Mouse (Mus musculus) MEL (cell line): ENCODE data around the gene Npas3. TPM values are rescaled to one million over a fixed set of nuclear protein-coding genes. Genes with fewer than 3 reads are reported as not detected.

Experiments used
- DNase-seq: peaks from one replicate; pipeline ENCODE4 v3.0.0; 2011; ENCODE audit warnings: low read depth, low spot score
- H3K27ac ChIP-seq: 2 replicates; pipeline ENCODE4 v1.5.1; 2012; ENCODE audit warnings: low read depth, mild to moderate bottlenecking, control low read depth, low read length, moderate library complexity; ENCODE audit not compliant: control insufficient read depth
- H3K27me3 ChIP-seq, 2 experiments: fragments of 150-350 bp in 1 of 2; sonication (generic) in 1 of 2; 2 replicates each; pipeline ENCODE4 v1.6.1; 2012; ENCODE audit warnings: low read length in 2 of 2, mild to moderate bottlenecking in 2 of 2, improper control_type of control experiment in 1 of 2, moderate library complexity in 1 of 2; ENCODE audit not compliant: insufficient read depth in 2 of 2, control insufficient read depth in 1 of 2
- H3K36me3 ChIP-seq, 2 experiments: 2 replicates each; pipeline ENCODE4 v1.6.1; 2012 to 2014; ENCODE audit warnings: low read length in 2 of 2, improper control_type of control experiment in 1 of 2, inconsistent platforms in 1 of 2, mild to moderate bottlenecking in 1 of 2; ENCODE audit not compliant: insufficient read depth in 2 of 2, control insufficient read depth in 1 of 2
- H3K4me1 ChIP-seq, 2 experiments: fragments of 150-350 bp in 1 of 2; sonication (generic) in 1 of 2; 2 replicates each; pipeline ENCODE4 v1.6.1; 2012; ENCODE audit warnings: low read length in 2 of 2, improper control_type of control experiment in 1 of 2, mild to moderate bottlenecking in 1 of 2; ENCODE audit not compliant: insufficient read depth in 2 of 2, control insufficient read depth in 1 of 2
- H3K4me3 ChIP-seq, 2 experiments: fragments of 150-350 bp in 1 of 2; sonication (generic) in 1 of 2; 2 replicates each; pipeline ENCODE4 v1.5.1; 2012; ENCODE audit warnings: low read depth in 2 of 2, low read length in 2 of 2, mild to moderate bottlenecking in 2 of 2, moderate library complexity in 2 of 2, control low read depth in 1 of 2, improper control_type of control experiment in 1 of 2; ENCODE audit not compliant: control insufficient read depth in 1 of 2, insufficient read depth in 1 of 2
- H3K79me2 ChIP-seq: 2 replicates; pipeline ENCODE4 v1.6.1; 2012; ENCODE audit warnings: mild to moderate bottlenecking, low read length, moderate library complexity; ENCODE audit not compliant: control insufficient read depth, poor library complexity, insufficient read depth
- H3K9ac ChIP-seq: 2 replicates; pipeline ENCODE4 v1.6.1; 2012; ENCODE audit warnings: low read depth, mild to moderate bottlenecking, control low read depth, low read length, moderate library complexity; ENCODE audit not compliant: control insufficient read depth, poor library complexity, severe bottlenecking
- H3K9me3 ChIP-seq: fragments of 150-350 bp; sonication (generic); replicated peaks from 2 replicates; pipeline ENCODE4 v1.6.1; 2012; ENCODE audit warnings: mild to moderate bottlenecking, low read length, improper control_type of control experiment, moderate library complexity; ENCODE audit not compliant: insufficient read depth
- BHLHE40 ChIP-seq: IDR thresholded peaks from 2 replicates; pipeline ENCODE4 v1.6.1; 2012; ENCODE audit warnings: low read depth, mild to moderate bottlenecking, inconsistent platforms, low read length, improper control_type of control experiment, borderline replicate concordance
- CHD2 ChIP-seq: IDR thresholded peaks from 2 replicates; pipeline ENCODE4 v1.6.1; 2011; ENCODE audit warnings: low read length, improper control_type of control experiment
- CTCF ChIP-seq, 3 experiments: IDR thresholded peaks in 2 of 3; conservative IDR thresholded peaks in 1 of 3; 2 replicates each; pipeline ENCODE4 v1.5.1; 2011 to 2012; ENCODE audit warnings: low read length in 3 of 3, low read depth in 2 of 3, mild to moderate bottlenecking in 2 of 3, improper control_type of control experiment in 1 of 3, inconsistent platforms in 1 of 3, mixed read lengths in 1 of 3, moderate library complexity in 1 of 3; ENCODE audit not compliant: control insufficient read depth in 1 of 3, insufficient read depth in 1 of 3, poor library complexity in 1 of 3, severe bottlenecking in 1 of 3
- ETS1 ChIP-seq: IDR thresholded peaks from 2 replicates; pipeline ENCODE4 v1.6.1; 2012; ENCODE audit warnings: low read depth, mild to moderate bottlenecking, inconsistent platforms, low read length, improper control_type of control experiment, moderate library complexity
- GATA1 ChIP-seq: IDR thresholded peaks from 2 replicates; pipeline ENCODE4 v1.6.1; 2011; ENCODE audit warnings: low read depth, low read length, improper control_type of control experiment
- HCFC1 ChIP-seq: IDR thresholded peaks from 2 replicates; pipeline ENCODE4 v1.6.1; 2012; ENCODE audit warnings: low read depth, mild to moderate bottlenecking, inconsistent platforms, low read length, improper control_type of control experiment, moderate library complexity
- MAFK ChIP-seq: IDR thresholded peaks from 2 replicates; pipeline ENCODE4 v1.6.1; 2011; ENCODE audit warnings: low read depth, mild to moderate bottlenecking, low read length, improper control_type of control experiment, borderline replicate concordance
- MAZ ChIP-seq: IDR thresholded peaks from 2 replicates; pipeline ENCODE4 v1.6.1; 2012; ENCODE audit warnings: low read depth, mild to moderate bottlenecking, inconsistent platforms, low read length, improper control_type of control experiment
- MEF2A ChIP-seq: IDR thresholded peaks from 2 replicates; pipeline ENCODE4 v1.6.1; 2014; ENCODE audit warnings: low read depth, mild to moderate bottlenecking, inconsistent platforms, low read length, improper control_type of control experiment; ENCODE audit not compliant: poor library complexity, insufficient replicate concordance, severe bottlenecking; ENCODE audit errors: extremely low read depth
- MYB ChIP-seq: IDR thresholded peaks from 2 replicates; pipeline ENCODE4 v1.6.1; 2011; ENCODE audit warnings: mild to moderate bottlenecking, low read depth, low read length, improper control_type of control experiment
- MYC ChIP-seq: IDR thresholded peaks from 2 replicates; pipeline ENCODE4 v1.6.1; 2011; ENCODE audit warnings: low read depth, mild to moderate bottlenecking, low read length, improper control_type of control experiment, moderate library complexity
- POLR2A ChIP-seq, 2 experiments: IDR thresholded peaks; 2 replicates each; pipeline ENCODE4 v1.6.1; 2011 to 2012; ENCODE audit warnings: low read length in 2 of 2, mild to moderate bottlenecking in 2 of 2, control low read depth in 1 of 2, improper control_type of control experiment in 1 of 2, low read depth in 1 of 2, moderate library complexity in 1 of 2; ENCODE audit not compliant: control insufficient read depth in 1 of 2, insufficient read depth in 1 of 2, poor library complexity in 1 of 2
- POLR2AphosphoS2 ChIP-seq: IDR thresholded peaks from 2 replicates; pipeline ENCODE4 v1.6.1; 2011; ENCODE audit warnings: low read length, improper control_type of control experiment
- POLR2AphosphoS5 ChIP-seq: IDR thresholded peaks from 2 replicates; pipeline ENCODE4 v1.6.1; 2012; ENCODE audit warnings: low read depth, borderline replicate concordance, mild to moderate bottlenecking, inconsistent platforms, low read length, moderate library complexity, mixed read lengths
- SIN3A ChIP-seq: IDR thresholded peaks from 2 replicates; pipeline ENCODE4 v1.6.1; 2012; ENCODE audit warnings: low read length, improper control_type of control experiment, inconsistent platforms
- SMC3 ChIP-seq: IDR thresholded peaks from 2 replicates; pipeline ENCODE4 v1.6.1; 2011; ENCODE audit warnings: low read depth, low read length, improper control_type of control experiment
- TCF12 ChIP-seq: IDR thresholded peaks from 2 replicates; pipeline ENCODE4 v1.6.1; 2014; ENCODE audit warnings: low read depth, mild to moderate bottlenecking, inconsistent platforms, low read length, improper control_type of control experiment, moderate library complexity
- UBTF ChIP-seq: IDR thresholded peaks from 2 replicates; pipeline ENCODE4 v1.6.1; 2012; ENCODE audit warnings: low read depth, mild to moderate bottlenecking, inconsistent platforms, low read length, improper control_type of control experiment, moderate library complexity, borderline replicate concordance; ENCODE audit not compliant: insufficient read depth
- USF1 ChIP-seq: IDR thresholded peaks from 2 replicates; pipeline ENCODE4 v1.6.1; 2014; ENCODE audit warnings: low read depth, mild to moderate bottlenecking, inconsistent platforms, low read length, improper control_type of control experiment, moderate library complexity
- USF2 ChIP-seq, 2 experiments: IDR thresholded peaks; 2 replicates each; pipeline ENCODE4 v1.6.1; 2011 to 2012; ENCODE audit warnings: improper control_type of control experiment in 2 of 2, low read length in 2 of 2, borderline replicate concordance in 1 of 2, inconsistent platforms in 1 of 2, low read depth in 1 of 2, mild to moderate bottlenecking in 1 of 2; ENCODE audit not compliant: insufficient read depth in 1 of 2
- ZKSCAN1 ChIP-seq: IDR thresholded peaks from 2 replicates; pipeline ENCODE4 v1.6.1; 2012; ENCODE audit warnings: low read depth, mild to moderate bottlenecking, inconsistent platforms, low read length, improper control_type of control experiment, moderate library complexity
- ZMIZ1 ChIP-seq: IDR thresholded peaks from 2 replicates; pipeline ENCODE4 v1.6.1; 2012; ENCODE audit warnings: low read depth, mild to moderate bottlenecking, inconsistent platforms, low read length, improper control_type of control experiment, moderate library complexity
- ZNF384 ChIP-seq: IDR thresholded peaks from 2 replicates; pipeline ENCODE4 v1.6.1; 2012; ENCODE audit warnings: low read depth, mild to moderate bottlenecking, inconsistent platforms, low read length, improper control_type of control experiment
- polyA plus RNA-seq, 2 experiments: library from polyadenylated mRNA; stranded (reverse) in 1 of 2; unstranded in 1 of 2; fragments of >175 nt in 1 of 2; fragments of >200 nt in 1 of 2; gene quantifications; 2 replicates each; pipeline versions ENCODE4 v1.2.1 to v1.2.4; 2012; ENCODE audit warnings: low replicate concordance in 2 of 2, low read depth in 1 of 2; ENCODE audit not compliant: insufficient read length in 2 of 2, insufficient read depth in 1 of 2, missing spikeins in 1 of 2
- total RNA-seq: library from RNA; depleted of rRNA; stranded (reverse); fragments of 300-350 nt; gene quantifications from 2 replicates; pipeline ENCODE4 v1.2.3, GENCODE M21; 2012

Npas3 gene
- total and polyA plus RNA-seq, 3 experiments, result not detected

DNA sequence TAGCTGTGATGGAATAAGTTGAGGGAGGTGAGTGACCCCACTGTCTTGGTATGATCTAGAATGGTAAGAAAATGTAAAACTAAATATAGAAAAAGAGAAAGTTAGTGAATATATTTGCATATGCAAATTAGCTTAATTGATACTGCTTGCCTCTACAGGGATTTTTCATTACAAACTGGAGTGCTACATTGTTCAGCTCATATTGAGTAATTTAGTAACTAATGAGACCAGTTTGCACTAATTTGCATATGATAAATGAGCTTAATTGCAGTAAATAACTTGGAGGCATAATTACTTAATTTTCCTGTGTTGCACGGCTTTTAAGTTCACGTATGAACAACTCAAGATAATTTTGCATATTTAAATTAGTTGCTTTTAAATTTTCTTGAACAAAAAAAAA lies 398.8 kb downstream of the Npas3 start:
- H3K27ac ChIP-seq, result no peak overlapping the region
- TF ChIP-seq CHD2 (no peak), SIN3A (no peak), HCFC1 (no peak), USF2 (IDR thresholded peaks at IDR 0.05; ENCODE audit: borderline replicate concordance in 1 of 2, insufficient read depth in 1 of 2, low read depth in 1 of 2, low read length in 2 of 2) (no peak), SMC3 (no peak), POLR2AphosphoS5 (no peak), CTCF (IDR thresholded peaks at IDR 0.05 in 2 of 3, conservative IDR thresholded peaks at IDR 0.05 in 1 of 3; ENCODE audit: control insufficient read depth in 1 of 3, insufficient read depth in 1 of 3, low read depth in 2 of 3, low read length in 3 of 3, poor library complexity in 1 of 3, severe bottlenecking in 1 of 3) (no peak), POLR2AphosphoS2 (no peak), ZMIZ1 (no peak), MYB (no peak), BHLHE40 (no peak), MAZ (no peak), MAFK (no peak)
- no peaks in the 10 kb centered on the region for H3K4me1 ChIP-seq
- no peak overlapping the region for H3K9ac ChIP-seq
- DNase-seq, result no peak
- no peaks in the 10 kb centered on the region for H3K27me3 ChIP-seq
- H3K36me3 ChIP-seq, result no peaks in the 10 kb centered on the region
- no peaks in the 10 kb centered on the region for H3K79me2 ChIP-seq
- H3K4me3 ChIP-seq, result no peak overlapping the region
- no peaks in the 10 kb centered on the region for H3K9me3 ChIP-seq

DNA sequence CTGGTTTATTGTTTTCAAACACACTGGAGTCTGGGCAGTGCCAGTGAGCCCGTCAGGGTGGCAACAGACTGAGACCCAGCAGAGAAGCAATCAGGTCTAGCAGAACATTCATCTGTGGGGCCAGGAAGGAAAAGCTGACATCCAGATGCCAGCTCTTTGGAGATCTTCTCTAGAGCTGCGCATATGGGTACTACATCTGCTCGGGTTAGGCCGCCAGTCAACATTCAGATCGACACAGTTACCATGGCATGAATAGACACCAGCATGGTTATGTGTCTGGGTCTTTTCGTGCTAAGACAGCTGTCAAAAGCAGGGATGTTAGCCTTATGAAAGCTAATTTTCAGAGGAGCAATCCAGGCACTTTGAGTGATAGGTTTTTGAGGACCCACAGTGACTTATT lies 407.8 kb downstream of the Npas3 start:
- H3K9ac ChIP-seq, result no peak overlapping the region
- TF ChIP-seq MAFK (no peak), SMC3 (no peak), UBTF (no peak), TCF12 (no peak), GATA1 (no peak), USF2 (IDR thresholded peaks at IDR 0.05; ENCODE audit: borderline replicate concordance in 1 of 2, insufficient read depth in 1 of 2, low read depth in 1 of 2, low read length in 2 of 2) (no peak), ZMIZ1 (no peak), ETS1 (no peak), MYC (no peak), SIN3A (no peak), ZKSCAN1 (no peak), POLR2AphosphoS2 (no peak), POLR2A (IDR thresholded peaks at IDR 0.05; ENCODE audit: control insufficient read depth in 1 of 2, insufficient read depth in 1 of 2, low read depth in 1 of 2, low read length in 2 of 2, poor library complexity in 1 of 2) (no peak), USF1 (no peak), CHD2 (no peak), ZNF384 (no peak), MEF2A (no peak)

More for the DNA sequence above, 407.8 kb downstream of the Npas3 start:
- no peaks in the 10 kb centered on the region for H3K27me3 ChIP-seq
- H3K4me1 ChIP-seq, result no peaks in the 10 kb centered on the region
- H3K79me2 ChIP-seq, result no peaks in the 10 kb centered on the region
- no peak overlapping the region for H3K27ac ChIP-seq
- no peaks in the 10 kb centered on the region for H3K36me3 ChIP-seq
- no peak for DNase-seq
- no peak overlapping the region for H3K4me3 ChIP-seq
- no peaks in the 10 kb centered on the region for H3K9me3 ChIP-seq
